Mouse (Mus musculus) olfactory bulb, adult 2 months (tissue): ENCODE measurements around the gene Cxcl13. TPM values are rescaled to one million over a fixed set of nuclear protein-coding genes. Genes with fewer than 3 reads are reported as not detected.

Experiments used
- H3K27ac ChIP-seq: fragments of 200-500 bp; 2 replicates; pipeline ENCODE4 v1.5.1; 2012; ENCODE audit warnings: low read depth, low read length; ENCODE audit not compliant: insufficient read depth
- H3K4me1 ChIP-seq: fragments of 200-500 bp; 2 replicates; pipeline ENCODE4 v1.6.1; 2012; ENCODE audit warnings: low read length; ENCODE audit not compliant: control insufficient read depth, insufficient read depth
- H3K4me3 ChIP-seq: fragments of 200-500 bp; 2 replicates; pipeline ENCODE4 v1.5.1; 2012; ENCODE audit warnings: mild to moderate bottlenecking, low read depth, low read length, moderate library complexity; ENCODE audit not compliant: insufficient read depth
- CTCF ChIP-seq: fragments of 200-500 bp; IDR thresholded peaks from 2 replicates; pipeline ENCODE4 v1.5.1; 2012; ENCODE audit warnings: low read depth, mild to moderate bottlenecking, low read length, moderate library complexity; ENCODE audit not compliant: insufficient read depth
- POLR2A ChIP-seq: fragments of 200-500 bp; IDR thresholded peaks from 2 replicates; pipeline ENCODE4 v1.6.1; 2012; ENCODE audit warnings: mild to moderate bottlenecking, low read depth, low read length, moderate library complexity; ENCODE audit not compliant: insufficient read depth
- WGBS: fragments of 180-500 bp; shearing (Covaris S2); methylation state at CpG from one replicate; pipeline ENCODE4 v1.1.7; 2018; 5-methylcytosine and 5-hydroxymethylcytosine counted together
- polyA plus RNA-seq: library from polyadenylated mRNA; stranded (reverse); fragments of >200 nt; gene quantifications from 2 replicates; pipeline ENCODE4 v1.2.4, GENCODE M21; 2012; ENCODE audit warnings: low replicate concordance; ENCODE audit not compliant: missing spikeins, insufficient read depth, insufficient read length

The Cxcl13 gene
- polyA plus RNA-seq, result not detected in 2 replicates

- WGBS, result 67% methylated on average over 5 of the region's 5 CpGs
Observed at GRCm38 (mm10) chr5:95956651-95957050, at the start of gene Cxcl13. Gene Cxcl13 (plus strand): TSS chr5:95956951.

GRCm38 (mm10) chr5:95911006-95911405, 45.7 kb upstream of the Cxcl13 start:
- Histone ChIP-seq H3K27ac (no peak overlapping the region), H3K4me3 (no peak overlapping the region), H3K4me1 (no peaks in the 10 kb centered on the region)
- TF ChIP-seq CTCF (no peak), POLR2A (no peak)
- 68% methylated on average over 1 of the region's 1 CpGs for WGBS

More at GRCm38 (mm10) chr5:95956651-95957050, at the start of gene Cxcl13:
- Histone ChIP-seq H3K4me3 (no peak within 1 kb of the TSS), H3K27ac (no peak within 1 kb of the TSS), H3K4me1 (no peaks in the 10 kb centered on the region)
- TF ChIP-seq CTCF (no peak), POLR2A (no peak)

DNA sequence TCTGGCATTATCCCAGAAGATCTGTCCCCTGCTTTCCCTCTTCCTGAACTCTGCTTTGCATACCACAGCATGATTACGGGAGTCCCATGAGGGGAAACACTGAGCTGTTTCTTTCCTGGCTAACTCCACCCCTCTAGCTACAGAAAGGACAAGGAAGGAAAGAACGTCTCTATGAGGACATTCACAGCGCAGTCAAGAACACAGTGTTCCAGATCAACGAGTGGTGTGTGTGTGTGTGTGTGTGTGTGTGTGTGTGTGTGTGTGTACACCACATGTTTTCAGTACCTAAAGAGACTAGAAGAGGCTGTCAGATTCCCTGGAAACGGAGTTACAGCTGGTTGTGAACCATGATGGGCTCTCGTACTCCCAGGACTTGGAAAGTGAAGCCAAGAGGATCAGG, 38.3 kb upstream of the Cxcl13 start:
- H3K4me1 ChIP-seq, result no peaks in the 10 kb centered on the region
- WGBS, result 76% methylated on average over 6 of the region's 6 CpGs

GRCm38 (mm10) chr5:95924023-95924422, 32.7 kb upstream of the Cxcl13 start:
- 69% methylated on average over 6 of the region's 6 CpGs for WGBS
- no peak for TF ChIP-seq POLR2A
- TF ChIP-seq CTCF, result no peak
- Histone ChIP-seq H3K4me3 (no peak overlapping the region), H3K27ac (no peak overlapping the region), H3K4me1 (no peaks in the 10 kb centered on the region)

More for the DNA sequence above, 38.3 kb upstream of the Cxcl13 start:
- Histone ChIP-seq H3K4me3 (no peak overlapping the region), H3K27ac (no peak overlapping the region)
- no peak for TF ChIP-seq CTCF
- TF ChIP-seq POLR2A, result no peak

- H3K27ac ChIP-seq, result no peak overlapping the region
- no peaks in the 10 kb centered on the region for H3K4me1 ChIP-seq
- TF ChIP-seq POLR2A (no peak), CTCF (no peak)
- WGBS, result 90% methylated on average over 10 of the region's 10 CpGs
- no peak overlapping the region for H3K4me3 ChIP-seq
Observed at GRCm38 (mm10) chr5:95925204-95925930, 31.4 kb upstream of the Cxcl13 start.

DNA sequence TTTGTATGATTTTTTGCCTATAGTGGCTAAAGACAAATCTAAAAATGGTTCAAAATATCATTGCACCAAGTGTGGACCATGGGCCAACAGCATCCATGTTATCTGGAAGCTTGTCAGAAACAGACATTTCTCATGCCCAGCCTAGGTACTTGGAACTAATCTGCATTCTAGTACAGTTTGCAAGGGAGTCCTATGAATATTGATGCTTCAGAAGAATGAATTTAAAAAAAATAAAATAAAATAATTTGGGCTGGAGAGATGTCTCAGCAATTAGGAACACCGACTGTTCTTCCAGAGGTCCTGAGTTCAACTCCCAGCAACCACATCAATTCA, 30.9 kb upstream of the Cxcl13 start:
- Histone ChIP-seq H3K4me1 (no peaks in the 10 kb centered on the region), H3K27ac (no peak overlapping the region), H3K4me3 (no peak overlapping the region)
- TF ChIP-seq CTCF (no peak), POLR2A (no peak)
- 97% methylated on average over 1 of the region's 1 CpGs for WGBS

- no peaks in the 10 kb centered on the region for H3K4me1 ChIP-seq
- WGBS, result 85% methylated on average over 5 of the region's 5 CpGs
- TF ChIP-seq CTCF, result no peak
- no peak for TF ChIP-seq POLR2A
- H3K4me3 ChIP-seq, result no peak overlapping the region
- H3K27ac ChIP-seq, result no peak overlapping the region
Observed at GRCm38 (mm10) chr5:95935035-95935434, 21.7 kb upstream of the Cxcl13 start.

DNA sequence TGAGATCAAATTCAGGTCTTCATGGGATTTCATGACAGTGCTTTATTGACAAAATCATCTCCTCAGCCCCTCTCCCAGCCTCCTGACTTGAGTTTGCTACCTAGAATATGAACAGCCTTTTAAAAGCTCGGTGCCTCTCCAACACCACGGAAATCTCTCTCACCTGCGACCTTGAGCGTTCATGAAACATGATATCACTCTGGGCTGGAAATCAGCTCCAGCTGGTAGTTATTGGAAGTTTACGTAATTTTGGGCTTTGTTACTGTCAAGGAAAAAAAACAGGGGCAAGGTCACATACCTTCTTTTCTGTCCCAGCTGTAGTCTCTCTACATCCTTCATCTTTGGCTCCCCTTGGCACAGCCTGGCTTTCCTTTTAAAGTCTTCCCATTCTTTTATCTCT, 20.7 kb upstream of the Cxcl13 start:
- TF ChIP-seq CTCF (no peak), POLR2A (no peak)
- 85% methylated on average over 5 of the region's 5 CpGs for WGBS
- no peak overlapping the region for H3K27ac ChIP-seq

DNA sequence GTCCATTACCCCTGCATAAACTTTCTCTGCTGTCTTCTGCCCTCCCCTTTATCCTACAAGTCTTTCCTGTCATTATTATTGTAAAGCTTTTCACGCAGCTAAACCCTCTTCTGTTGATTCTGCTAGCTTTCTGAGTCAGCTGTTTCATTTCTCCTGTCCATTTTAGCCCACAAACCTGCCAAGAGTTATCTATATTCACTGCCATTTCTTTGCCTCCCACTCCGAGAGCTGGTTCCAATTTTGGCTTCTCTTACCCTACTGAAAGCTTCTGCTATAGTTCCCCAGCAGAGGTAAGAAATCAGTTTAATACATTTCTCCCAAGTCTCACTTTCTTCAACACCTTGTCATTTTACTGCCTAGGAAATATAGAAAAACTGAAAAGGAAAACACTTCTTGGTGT, 19.6 kb upstream of the Cxcl13 start:
- TF ChIP-seq CTCF (no peak), POLR2A (no peak)
- WGBS, result 59% methylated on average over 2 of the region's 2 CpGs
- no peak overlapping the region for H3K4me3 ChIP-seq
- no peak overlapping the region for H3K27ac ChIP-seq
- H3K4me1 ChIP-seq, result no peaks in the 10 kb centered on the region

More for the DNA sequence above, 20.7 kb upstream of the Cxcl13 start:
- Histone ChIP-seq H3K4me1 (no peaks in the 10 kb centered on the region), H3K4me3 (no peak overlapping the region)
